Mouse (Mus musculus): ENCODE measurements at regions not wholly inside any gene's neighbourhood (a gene's known extent, or its start where the extent isn't known, plus 50 kb on each side); places are given as distances from the start of the nearest gene placed in this dataset.

GRCm38 (mm10) chr13:5802826-5803225, 58.5 kb upstream of the Klf6 start:
- Histone ChIP-seq H3K9ac (no peak overlapping the region), H3K4me3 (replicated peaks) (no peak overlapping the region), H3K9me3 (replicated peaks) (no peaks in the 10 kb centered on the region), H3K36me3 (replicated peaks) (no peaks in the 10 kb centered on the region), H3K4me2 (0 out of 2 replicates have a peak overlapping the region, but pooled peaks have one; percentile 0), H3K27me3 (no peaks in the 10 kb centered on the region), H3K4me1 (replicated peaks) (peaks cover 3% of the 10 kb centered on the region), H3K27ac (replicated peaks) (peak overlapping the region; percentile 29)
- WGBS (ENCODE audit: insufficient replicate concordance), result 19% methylated on average over 14 of the region's 14 CpGs
- peak; percentile 40 for ATAC-seq (ENCODE audit: insufficient read depth)

- ATAC-seq (ENCODE audit: insufficient read depth), result peak; percentile 67
- H3K9ac ChIP-seq, result no peak overlapping the region
- no peaks in the 10 kb centered on the region for H3K27me3 ChIP-seq
- no peaks in the 10 kb centered on the region for H3K36me3 ChIP-seq (replicated peaks)
- peak overlapping the region; percentile 34 for H3K4me2 ChIP-seq
- no peaks in the 10 kb centered on the region for H3K9me3 ChIP-seq (replicated peaks)
- no peak overlapping the region for H3K4me3 ChIP-seq (replicated peaks)
- 10% methylated on average over 6 of the region's 6 CpGs for WGBS (ENCODE audit: insufficient replicate concordance)
- H3K27ac ChIP-seq (replicated peaks), result peak overlapping the region; percentile 29
- peaks cover 3% of the 10 kb centered on the region for H3K4me1 ChIP-seq (replicated peaks)
These were observed 57.5 kb upstream of the Klf6 start for GRCm38 (mm10) chr13:5803540-5804380.

GRCm38 (mm10) chr13:5804381-5804941, 56.8 kb upstream of the Klf6 start:
- no peak for ATAC-seq (ENCODE audit: insufficient read depth)
- no peaks in the 10 kb centered on the region for H3K27me3 ChIP-seq
- H3K4me2 ChIP-seq, result peak overlapping the region; percentile 34
- no peak overlapping the region for H3K4me3 ChIP-seq (replicated peaks)
- no peaks in the 10 kb centered on the region for H3K9me3 ChIP-seq (replicated peaks)
- H3K4me1 ChIP-seq (replicated peaks), result peaks cover 3% of the 10 kb centered on the region
- H3K36me3 ChIP-seq (replicated peaks), result no peaks in the 10 kb centered on the region
- peak overlapping the region; percentile 29; the same call in 1 of the 2 replicates for H3K27ac ChIP-seq (replicated peaks)
- WGBS (ENCODE audit: insufficient replicate concordance), result 7% methylated on average over 7 of the region's 7 CpGs
- no peak overlapping the region for H3K9ac ChIP-seq

- H3K9ac ChIP-seq, result no peak overlapping the region
- H3K27me3 ChIP-seq, result no peaks in the 10 kb centered on the region
- H3K9me3 ChIP-seq (replicated peaks), result no peaks in the 10 kb centered on the region
- H3K36me3 ChIP-seq (replicated peaks), result no peaks in the 10 kb centered on the region
- no peaks in the 10 kb centered on the region for H3K4me1 ChIP-seq (replicated peaks)
- 52% methylated on average over 2 of the region's 2 CpGs for WGBS (ENCODE audit: insufficient replicate concordance)
- no peak for ATAC-seq (ENCODE audit: insufficient read depth)
- H3K4me2 ChIP-seq, result no peak overlapping the region
- H3K27ac ChIP-seq (replicated peaks), result no peak overlapping the region
- H3K4me3 ChIP-seq (replicated peaks), result no peak overlapping the region
These were observed 52.9 kb upstream of the Klf6 start for GRCm38 (mm10) chr13:5808380-5808779.
